Mouse (Mus musculus) megakaryocyte progenitor cell, adult 5-6 weeks (primary cell): ENCODE results near the gene Gprin2. TPM values are rescaled to one million over a fixed set of nuclear protein-coding genes. Genes with fewer than 3 reads are reported as not detected.

Experiments used
- ATAC-seq: replicated peaks from 2 replicates; pipeline ENCODE4 v1.8.0; 2016; ENCODE audit warnings: mild to moderate bottlenecking, moderate TSS enrichment, inconsistent platforms; ENCODE audit not compliant: poor library complexity
- total RNA-seq, 2 experiments: library from RNA; stranded (forward) in 1 of 2; stranded (reverse) in 1 of 2; fragments of 157-497, 149-512 nt in 1 of 2; fragments of 200-1000 nt in 1 of 2; gene quantifications; 2 replicates each; pipeline versions ENCODE4 v1.2.3 to v1.2.4; 2015 to 2017

The Gprin2 gene
- total RNA-seq (2015) (not detected in 2 replicates), total RNA-seq (2017) (not detected in 2 replicates)

DNA sequence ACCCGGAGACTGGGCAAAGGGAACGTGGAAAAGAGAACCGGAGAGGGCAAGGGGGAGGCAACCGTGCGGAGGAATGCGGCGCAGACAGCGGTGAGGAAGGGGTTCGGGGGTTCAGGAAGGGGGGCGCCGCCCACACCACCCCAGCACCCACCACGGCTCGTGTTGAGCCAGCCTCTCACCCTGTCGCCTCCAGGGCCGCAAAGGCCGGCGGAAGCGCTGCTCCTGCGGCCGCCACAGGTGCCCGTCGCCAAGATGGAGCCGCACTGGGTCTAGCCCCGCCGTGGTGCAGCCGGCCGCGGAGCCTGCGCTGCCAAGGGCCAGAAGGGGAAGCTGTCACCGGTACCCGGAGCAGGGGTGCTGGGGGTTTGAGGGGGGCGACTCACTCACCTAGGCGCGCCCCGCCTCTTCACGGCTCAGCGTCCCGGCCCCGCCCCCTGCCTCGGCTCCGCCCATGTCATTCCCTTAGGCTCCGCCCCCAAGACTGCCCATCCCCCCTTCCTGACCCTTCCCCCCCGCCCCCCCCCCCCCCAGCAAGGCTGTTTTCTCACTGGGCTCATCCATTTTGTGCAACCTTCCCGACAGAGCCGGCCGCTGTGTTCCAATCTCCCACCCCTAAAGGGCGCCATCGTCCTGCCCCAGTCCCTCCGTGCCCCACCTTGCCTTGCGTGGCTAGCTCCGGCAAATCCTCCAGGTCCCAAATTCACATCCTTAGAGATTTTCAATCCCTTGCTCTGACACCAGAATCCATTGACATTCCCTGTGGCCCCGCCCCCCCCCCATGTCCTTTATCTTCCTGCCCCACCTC lies at the start of gene Gprin2:
Gprin2 (minus strand) TSS at position 423 of the 805 bp plus-strand sequence.
- ATAC-seq = peak; percentile 77

DNA sequence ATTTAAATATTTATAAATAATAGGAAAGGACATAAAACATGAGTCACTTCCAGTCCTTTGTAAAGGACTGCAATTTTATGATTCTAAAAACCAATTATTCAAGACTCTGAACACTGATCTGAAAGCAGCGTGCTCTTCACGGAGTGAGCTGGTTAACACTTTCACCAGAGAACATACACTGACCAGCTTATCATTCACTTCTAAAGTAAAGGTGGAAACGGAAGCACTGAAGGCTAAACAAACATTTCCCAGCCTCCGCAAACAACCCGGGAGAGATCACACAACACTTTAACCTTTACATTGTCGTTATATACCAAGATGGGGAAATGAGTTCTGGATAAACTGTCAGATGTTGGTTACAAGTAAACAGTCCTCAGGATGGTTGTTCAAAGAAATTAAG lies 39.2 kb upstream of the Gprin2 start:
- no peak for ATAC-seq

DNA sequence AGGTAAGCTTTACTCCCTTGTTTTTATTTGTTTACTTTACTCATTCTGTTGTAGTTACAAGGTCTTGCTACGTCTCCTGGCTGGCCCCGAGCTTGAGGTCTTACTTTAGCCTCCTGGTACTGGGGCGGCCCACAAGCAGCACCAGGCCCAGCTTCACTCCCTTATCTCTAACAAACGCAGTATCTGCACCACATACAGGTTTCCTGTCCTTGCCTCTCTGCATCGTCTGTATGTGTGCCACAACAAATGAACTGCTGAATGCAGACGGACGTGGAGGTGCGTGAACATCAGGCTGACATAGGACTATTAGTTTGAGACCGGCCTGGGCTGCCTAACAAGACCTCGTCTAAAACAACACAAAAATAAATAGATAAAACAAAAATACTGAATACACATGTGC lies 38.8 kb upstream of the Gprin2 start:
- no peak for ATAC-seq

DNA sequence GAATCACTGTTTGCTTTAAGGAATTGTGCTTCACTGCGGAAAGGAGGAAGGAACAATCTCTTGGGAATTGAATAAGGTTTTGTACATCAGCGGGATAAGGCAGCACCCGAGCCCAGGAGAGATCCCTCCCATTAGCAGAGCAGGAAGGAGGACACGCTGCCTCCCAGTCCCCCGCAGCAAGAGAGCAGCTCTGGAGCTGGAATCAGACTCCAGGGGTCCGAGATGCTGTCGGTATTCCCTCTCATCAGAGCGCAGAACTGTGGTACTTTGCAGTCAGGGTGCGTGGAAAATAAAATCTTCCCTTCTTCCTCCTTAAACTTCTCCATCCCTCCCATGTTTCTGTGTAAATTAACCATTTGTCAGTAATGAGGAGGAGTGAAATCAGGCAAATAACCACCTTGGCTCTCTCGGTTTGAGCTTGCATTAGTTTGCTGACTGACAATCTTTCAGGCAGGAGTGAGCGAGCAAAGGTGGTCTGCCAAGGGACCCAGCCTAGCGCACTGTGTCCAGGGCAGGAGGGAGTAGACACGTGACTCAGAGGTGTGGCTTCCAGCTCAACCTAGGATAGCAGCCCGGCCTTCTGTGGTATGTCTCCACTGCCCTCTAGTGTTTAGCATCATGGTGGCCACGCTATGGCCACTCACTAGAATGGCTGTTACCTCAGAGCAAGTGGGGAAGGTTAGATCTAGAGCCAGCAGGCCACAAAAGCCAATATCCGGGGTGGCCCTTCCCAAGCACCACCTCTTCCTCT lies 33.4 kb upstream of the Gprin2 start:
- peak; percentile 100 for ATAC-seq

DNA sequence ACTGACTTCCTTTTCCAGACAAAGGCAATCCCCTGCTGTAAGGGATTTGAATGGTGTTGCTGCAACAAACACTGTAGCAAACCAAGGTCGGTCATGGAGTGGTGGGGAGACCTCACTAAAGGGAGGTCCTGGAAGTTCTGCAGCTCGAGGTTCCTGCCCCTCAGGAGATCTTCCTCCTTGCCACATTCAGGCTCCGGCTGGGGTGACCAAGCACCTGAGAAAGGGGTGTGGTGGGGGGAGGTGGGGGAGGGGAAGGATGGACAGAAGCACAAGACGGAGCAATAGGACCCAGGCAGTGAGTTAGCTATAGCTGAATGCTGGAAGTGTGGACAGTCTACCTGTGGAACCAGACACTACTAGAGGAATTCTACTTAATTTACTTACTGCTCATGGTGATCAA lies 32.4 kb upstream of the Gprin2 start:
- no peak for ATAC-seq

DNA sequence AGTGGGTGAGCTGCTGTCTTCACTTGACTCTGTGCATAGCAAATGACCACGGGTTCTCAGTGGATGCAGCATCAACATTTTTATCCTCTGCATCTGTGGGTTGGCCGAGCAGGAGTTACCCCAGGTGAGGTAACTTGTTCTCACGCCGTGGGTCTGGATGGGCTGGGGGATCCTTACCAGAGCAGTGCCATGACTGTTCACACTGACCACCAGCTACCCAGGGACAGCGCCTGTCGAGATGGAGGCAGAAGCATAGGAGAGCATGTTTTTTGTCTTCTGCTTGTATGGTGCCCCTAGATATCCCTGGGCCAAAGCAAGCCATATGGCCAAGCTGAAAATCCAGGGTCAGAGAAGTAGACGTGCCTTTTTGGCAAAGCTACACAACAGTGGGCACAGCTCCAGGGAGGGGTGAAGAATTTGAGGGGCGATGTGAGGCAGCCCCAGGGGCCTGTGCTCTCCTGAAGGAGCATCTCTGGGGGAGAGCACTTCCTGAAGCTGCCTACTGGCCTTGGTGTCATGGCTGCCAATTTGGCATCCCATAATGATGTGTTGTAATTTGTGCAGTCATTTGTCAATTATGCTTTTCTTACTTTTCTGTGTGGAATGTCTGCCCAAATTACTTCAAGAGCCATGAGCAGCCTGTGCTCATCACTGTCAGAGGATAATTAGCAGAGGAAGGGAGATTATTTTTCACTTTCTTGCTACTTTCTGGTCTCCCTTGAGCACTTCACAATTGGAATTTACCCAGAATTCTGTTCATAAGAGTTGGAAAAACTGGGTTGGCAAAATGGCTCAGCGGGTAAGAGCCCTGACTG lies 31.6 kb upstream of the Gprin2 start:
- ATAC-seq = no peak

- no peak for ATAC-seq
Measured at GRCm38 (mm10) chr14:34232340-34232739, 30.9 kb upstream of the Gprin2 start.

GRCm38 (mm10) chr14:34228830-34229506 lies 27.5 kb upstream of the Gprin2 start:
- ATAC-seq = no peak

- no peak for ATAC-seq
Measured at GRCm38 (mm10) chr14:34227981-34228380, 26.5 kb upstream of the Gprin2 start.

DNA sequence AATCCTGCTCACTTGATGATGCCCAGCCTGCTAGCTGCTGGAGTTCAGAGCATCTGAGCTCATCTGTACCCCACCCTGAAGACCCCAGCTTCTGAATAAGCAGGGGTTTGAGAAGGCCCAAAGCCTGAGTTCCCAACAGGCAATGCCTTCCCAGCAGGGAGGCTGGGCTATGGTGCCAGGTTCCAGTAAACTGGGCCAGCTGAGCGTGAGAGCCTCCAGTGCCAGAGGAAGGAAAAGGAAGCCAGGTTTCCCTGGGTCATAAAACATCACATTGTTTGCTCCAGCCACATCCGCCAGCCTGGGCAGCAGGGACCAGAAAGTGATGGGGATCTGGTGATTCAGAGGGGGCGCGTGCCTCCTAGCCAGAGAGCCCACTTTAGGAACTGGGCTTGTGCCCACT lies 25.1 kb upstream of the Gprin2 start:
- no peak for ATAC-seq

DNA sequence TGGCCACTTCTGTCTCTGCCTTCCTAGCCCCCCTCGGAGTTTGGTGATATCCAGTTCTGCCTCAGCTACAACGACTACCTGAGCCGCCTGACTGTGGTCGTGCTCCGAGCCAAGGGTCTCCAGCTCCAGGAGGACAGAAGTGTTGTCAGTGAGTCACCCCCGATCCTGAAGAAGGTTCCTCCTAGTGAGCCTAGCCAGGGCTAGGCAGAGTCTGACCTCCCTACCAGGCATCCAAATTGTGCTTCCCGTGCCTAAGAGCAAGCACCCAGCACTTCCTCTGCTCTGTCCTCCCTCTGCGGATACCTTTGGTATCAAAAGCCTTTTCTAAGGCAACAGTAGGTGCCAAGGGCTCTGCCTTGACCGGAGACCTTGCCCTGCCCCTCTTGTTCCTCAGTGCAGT lies 24.5 kb upstream of the Gprin2 start:
- ATAC-seq = no peak

DNA sequence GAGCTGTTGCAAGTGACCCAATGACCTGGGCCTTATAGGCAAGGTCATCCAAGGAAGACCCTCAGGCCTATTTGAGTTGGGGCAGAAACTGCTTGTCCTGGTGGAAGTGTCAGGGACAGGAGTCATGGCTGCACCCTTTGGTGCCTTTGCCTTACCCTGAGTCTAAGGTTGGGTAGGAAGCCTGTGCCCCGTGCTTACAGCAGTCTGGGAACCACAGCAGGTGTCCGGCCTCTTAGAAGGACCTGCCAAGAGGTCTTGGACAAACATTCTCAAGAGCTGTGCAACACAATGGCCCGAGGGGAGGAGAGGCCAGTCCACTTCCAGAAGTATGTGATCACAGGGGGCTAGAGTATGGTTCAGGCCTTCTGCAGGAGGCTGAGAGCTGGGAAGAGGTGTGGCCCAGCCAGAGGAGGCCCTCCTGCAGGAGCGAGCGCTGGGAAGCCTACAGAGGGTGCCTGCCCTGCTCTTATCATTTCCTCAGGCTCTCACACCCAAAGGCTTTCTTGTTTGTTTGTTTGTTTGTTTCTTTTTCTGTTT lies 22.0 kb upstream of the Gprin2 start:
- no peak for ATAC-seq

DNA sequence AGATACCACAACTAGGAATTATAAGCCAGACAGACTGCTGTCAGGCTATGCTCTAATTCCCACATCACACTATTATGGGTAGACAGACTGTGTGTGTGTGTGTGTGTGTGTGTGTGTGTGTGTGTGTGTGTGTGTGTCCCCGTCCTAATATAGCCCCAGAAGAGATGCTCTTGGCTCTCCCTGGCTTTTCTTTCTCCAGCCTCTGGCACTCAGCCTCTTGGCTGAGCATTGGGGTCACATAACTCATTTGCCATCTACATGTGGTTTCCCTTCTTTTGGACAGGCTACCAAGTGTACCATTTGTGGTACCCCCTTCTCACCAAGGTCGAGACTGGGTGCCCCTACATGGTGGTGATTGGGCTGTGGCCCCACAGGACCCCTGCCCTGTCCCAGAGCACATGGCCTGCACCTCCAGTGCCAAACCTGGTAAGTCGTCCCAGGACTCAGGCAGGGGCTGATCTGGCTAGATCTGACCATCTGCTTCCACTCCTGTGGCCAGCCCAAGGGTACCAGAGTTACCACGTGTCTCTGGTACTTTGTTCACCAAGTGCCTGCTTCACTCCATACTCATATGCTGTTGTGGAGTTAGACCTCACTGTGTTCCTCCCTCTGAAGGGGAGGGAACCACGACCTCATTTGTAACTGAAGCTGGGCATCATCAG lies 20.1 kb upstream of the Gprin2 start:
- no peak for ATAC-seq

DNA sequence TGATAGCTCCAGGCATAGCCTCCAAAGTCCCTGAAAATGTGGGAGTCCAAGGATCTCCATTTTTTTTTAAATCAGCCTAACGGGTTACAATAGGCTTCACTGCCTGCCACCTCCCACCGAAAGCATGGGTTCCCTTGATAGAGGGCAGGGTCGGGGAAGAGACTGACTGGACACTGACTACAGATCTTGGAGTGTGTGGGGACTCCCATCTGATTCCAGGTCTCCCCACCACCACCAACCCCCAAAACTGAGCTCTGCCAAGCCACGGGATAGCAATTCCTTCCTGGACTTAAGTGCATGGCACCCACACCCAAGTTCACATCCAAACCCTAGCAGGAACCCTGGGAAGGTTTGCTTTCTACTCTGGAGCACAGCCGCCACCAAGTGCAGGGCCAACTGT lies 19.0 kb upstream of the Gprin2 start:
- no peak for ATAC-seq

GRCm38 (mm10) chr14:34219786-34220198 lies 18.3 kb upstream of the Gprin2 start:
- 0 out of 2 replicates have a peak, but pooled peaks have one; percentile 20 for ATAC-seq

DNA sequence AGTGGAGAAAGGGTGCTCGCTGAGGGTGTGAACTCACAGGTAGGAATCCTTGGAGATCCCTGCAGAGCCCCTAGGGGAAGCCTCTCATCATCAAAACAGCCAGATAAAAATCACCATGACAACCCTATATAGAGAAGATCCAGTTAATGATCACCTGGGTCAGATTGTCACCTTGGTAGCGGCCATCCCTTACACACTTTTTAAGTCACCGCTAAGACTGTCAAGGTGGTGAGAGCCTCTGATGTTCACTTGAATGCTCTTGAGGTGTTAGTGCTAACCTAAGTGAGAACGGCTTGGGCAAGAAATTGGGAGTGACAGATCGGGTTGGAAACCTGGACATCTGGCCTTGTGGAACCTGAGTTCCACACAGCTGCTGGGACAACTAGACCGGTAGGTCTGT lies 17.8 kb upstream of the Gprin2 start, which contains the start of gene Syt15:
Syt15 (plus strand) TSS at position 301 of the 400 bp plus-strand sequence.
- no peak for ATAC-seq

GRCm38 (mm10) chr14:34215451-34216127 lies 14.1 kb upstream of the Gprin2 start:
- no peak for ATAC-seq

DNA sequence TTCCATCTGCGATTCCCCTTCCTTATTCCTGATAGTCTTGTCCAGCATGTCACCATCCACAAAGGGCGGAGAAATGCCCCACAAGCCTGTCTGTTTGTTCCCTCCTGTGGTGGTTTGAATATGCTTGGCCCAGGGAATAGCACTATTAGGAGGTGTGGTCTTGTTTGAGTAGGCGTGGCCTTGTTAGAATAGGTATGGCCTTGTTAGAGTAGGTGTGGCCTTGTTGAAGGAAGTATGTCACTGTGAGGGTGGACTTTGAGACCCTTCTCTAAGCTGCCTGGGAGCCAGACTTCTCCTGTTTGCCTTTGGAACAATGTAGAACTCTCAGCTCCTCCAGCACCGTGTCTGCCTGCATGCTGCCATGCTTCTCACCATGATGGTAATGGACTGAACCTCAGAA lies 8.5 kb upstream of the Gprin2 start:
- ATAC-seq = no peak

GRCm38 (mm10) chr14:34209080-34209479 lies 7.6 kb upstream of the Gprin2 start:
- ATAC-seq = no peak
